Mouse (Mus musculus) midbrain, embryonic 16.5 days (tissue): Measurements from ENCODE around the gene Prkcd. TPM values are rescaled to one million over a fixed set of nuclear protein-coding genes. Genes with fewer than 3 reads are reported as not detected.

Experiments used
- ATAC-seq: fragments of 200-750 bp; cut with Nextera tagmentation; 2 replicates; pipeline ENCODE4 v1.8.0; 2017; ENCODE audit warnings: moderate TSS enrichment
- H3K27ac ChIP-seq: fragments of 300-500 bp; sonication (generic); 2 replicates; pipeline ENCODE4 v1.5.1; 2014; ENCODE audit warnings: mild to moderate bottlenecking, low read length, mixed read lengths
- H3K27me3 ChIP-seq: fragments of 300-500 bp; sonication (generic); 2 replicates; pipeline ENCODE4 v1.6.1; 2014; ENCODE audit warnings: low read depth, low read length, mixed read lengths; ENCODE audit not compliant: control insufficient read depth, insufficient read depth
- H3K36me3 ChIP-seq: fragments of 300-500 bp; sonication (generic); 2 replicates; pipeline ENCODE4 v1.6.1; 2014; ENCODE audit warnings: mild to moderate bottlenecking, low read length, moderate library complexity, mixed read lengths; ENCODE audit not compliant: control insufficient read depth, insufficient read depth
- H3K4me1 ChIP-seq: fragments of 300-500 bp; sonication (generic); 2 replicates; pipeline ENCODE4 v1.6.1; 2014; ENCODE audit warnings: mild to moderate bottlenecking, low read length, mixed read lengths; ENCODE audit not compliant: control insufficient read depth, insufficient read depth
- H3K4me2 ChIP-seq: fragments of 300-500 bp; sonication (generic); 2 replicates; pipeline ENCODE4 v1.6.1; 2014; ENCODE audit warnings: mild to moderate bottlenecking, low read length, mixed read lengths
- H3K4me3 ChIP-seq: fragments of 300-500 bp; sonication (generic); 2 replicates; pipeline ENCODE4 v1.5.1; 2014; ENCODE audit warnings: low read depth, mild to moderate bottlenecking, low read length, moderate library complexity, mixed read lengths
- H3K9ac ChIP-seq: fragments of 300-500 bp; sonication (generic); 2 replicates; pipeline ENCODE4 v1.6.1; 2014; ENCODE audit warnings: low read depth, low read length, mixed read lengths
- H3K9me3 ChIP-seq: fragments of 300-500 bp; sonication (generic); replicated peaks from 2 replicates; pipeline ENCODE4 v1.6.1; 2014; ENCODE audit warnings: mild to moderate bottlenecking, low read length, mixed read lengths; ENCODE audit not compliant: control insufficient read depth, poor library complexity, severe bottlenecking
- WGBS: fragments of 180-500 bp; shearing (Covaris S2); extraction: QIAGEN DNeasy Blood & Tissue Kit; methylation state at CpG from one replicate; pipeline ENCODE4 v1.1.7; 2014; 5-methylcytosine and 5-hydroxymethylcytosine counted together
- polyA plus RNA-seq: library from polyadenylated mRNA; unstranded; fragments of >200 nt; fragmentation: Nextera tagmentation; extraction: Ambion mirVana; gene quantifications from 2 replicates; pipeline ENCODE4 v1.2.1, GENCODE M21; 2015

Prkcd gene
- polyA plus RNA-seq, 1 experiment from 2014 or later = 15.4 TPM

GRCm38 (mm10) chr14:30618746-30619275 lies 7.2 kb downstream of the Prkcd start:
- no peak overlapping the region for H3K9ac ChIP-seq
- H3K27ac ChIP-seq = no peak overlapping the region
- no peaks in the 10 kb centered on the region for H3K27me3 ChIP-seq
- WGBS = 83% methylated on average over 2 of the region's 2 CpGs
- no peaks in the 10 kb centered on the region for H3K9me3 ChIP-seq
- no peak for ATAC-seq
- no peaks in the 10 kb centered on the region for H3K36me3 ChIP-seq
- no peak overlapping the region for H3K4me2 ChIP-seq
- H3K4me1 ChIP-seq = no peaks in the 10 kb centered on the region
- no peak overlapping the region for H3K4me3 ChIP-seq

- H3K9me3 ChIP-seq = no peaks in the 10 kb centered on the region
- H3K4me1 ChIP-seq = no peaks in the 10 kb centered on the region
- H3K4me2 ChIP-seq = no peak overlapping the region
- H3K27ac ChIP-seq = no peak overlapping the region
- no peak for ATAC-seq
- no peak overlapping the region for H3K4me3 ChIP-seq
- no peak overlapping the region for H3K9ac ChIP-seq
- H3K27me3 ChIP-seq = no peaks in the 10 kb centered on the region
- WGBS = 86% methylated on average over 2 of the region's 2 CpGs
- no peaks in the 10 kb centered on the region for H3K36me3 ChIP-seq
Observed at GRCm38 (mm10) chr14:30616751-30617150, 9.3 kb downstream of the Prkcd start.

DNA sequence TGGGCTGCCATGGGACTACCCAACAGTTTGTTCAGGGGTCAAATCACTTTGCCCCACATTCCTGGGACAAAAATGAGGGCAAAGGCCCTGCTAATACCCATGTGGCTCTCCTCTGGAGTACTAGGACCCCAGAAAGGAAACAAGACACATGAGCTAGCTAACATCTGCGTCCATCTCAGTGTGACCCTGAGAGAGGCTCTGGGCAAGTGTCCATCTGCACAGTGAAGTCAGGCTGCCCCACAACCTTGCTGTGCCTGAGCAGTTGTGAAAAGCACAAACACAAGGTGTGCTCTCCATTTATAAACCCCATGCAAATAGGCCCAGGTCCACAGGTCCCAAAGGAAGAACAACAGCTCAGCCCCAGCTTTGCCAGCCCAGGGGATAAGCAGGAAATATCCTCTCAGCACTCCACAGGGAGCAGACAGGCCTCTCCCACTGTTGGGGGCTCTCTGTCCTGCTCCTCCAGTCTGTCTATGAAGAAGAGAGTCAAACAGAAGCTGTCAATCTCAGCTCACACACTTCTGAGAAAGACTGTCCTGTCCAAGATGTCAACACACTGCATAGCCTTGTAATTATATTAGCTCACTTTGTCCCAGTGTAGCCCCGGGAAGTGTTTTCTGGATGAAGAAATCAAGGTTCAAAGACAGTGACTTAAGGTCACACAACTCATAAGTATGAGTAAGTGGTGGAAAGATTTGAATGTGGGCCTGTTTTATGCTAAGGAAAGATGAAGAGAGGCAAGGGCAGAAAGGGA lies 12.9 kb downstream of the Prkcd start:
- WGBS = 87% methylated on average over 2 of the region's 2 CpGs
- Histone ChIP-seq H3K4me3 (no peak overlapping the region), H3K9ac (no peak overlapping the region), H3K27me3 (no peaks in the 10 kb centered on the region), H3K4me2 (no peak overlapping the region), H3K27ac (no peak overlapping the region), H3K9me3 (no peaks in the 10 kb centered on the region), H3K36me3 (no peaks in the 10 kb centered on the region), H3K4me1 (no peaks in the 10 kb centered on the region)
- no peak for ATAC-seq

- H3K27ac ChIP-seq = no peak overlapping the region
- no peaks in the 10 kb centered on the region for H3K4me1 ChIP-seq
- no peak for ATAC-seq
- 18% methylated on average over 7 of the region's 7 CpGs for WGBS
- no peaks in the 10 kb centered on the region for H3K36me3 ChIP-seq
- H3K9ac ChIP-seq = no peak overlapping the region
- no peak overlapping the region for H3K4me2 ChIP-seq
- no peaks in the 10 kb centered on the region for H3K27me3 ChIP-seq
- H3K9me3 ChIP-seq = no peaks in the 10 kb centered on the region
- no peak overlapping the region for H3K4me3 ChIP-seq
Observed at GRCm38 (mm10) chr14:30612523-30612922, 13.5 kb downstream of the Prkcd start.

- Histone ChIP-seq H3K9ac (no peak overlapping the region), H3K4me2 (no peak overlapping the region), H3K36me3 (no peaks in the 10 kb centered on the region), H3K4me1 (no peaks in the 10 kb centered on the region), H3K9me3 (no peaks in the 10 kb centered on the region), H3K27me3 (no peaks in the 10 kb centered on the region), H3K4me3 (no peak overlapping the region), H3K27ac (no peak overlapping the region)
- WGBS = 93% methylated on average over 3 of the region's 3 CpGs
- no peak for ATAC-seq
Observed at GRCm38 (mm10) chr14:30610940-30611339, 15.1 kb downstream of the Prkcd start.

DNA sequence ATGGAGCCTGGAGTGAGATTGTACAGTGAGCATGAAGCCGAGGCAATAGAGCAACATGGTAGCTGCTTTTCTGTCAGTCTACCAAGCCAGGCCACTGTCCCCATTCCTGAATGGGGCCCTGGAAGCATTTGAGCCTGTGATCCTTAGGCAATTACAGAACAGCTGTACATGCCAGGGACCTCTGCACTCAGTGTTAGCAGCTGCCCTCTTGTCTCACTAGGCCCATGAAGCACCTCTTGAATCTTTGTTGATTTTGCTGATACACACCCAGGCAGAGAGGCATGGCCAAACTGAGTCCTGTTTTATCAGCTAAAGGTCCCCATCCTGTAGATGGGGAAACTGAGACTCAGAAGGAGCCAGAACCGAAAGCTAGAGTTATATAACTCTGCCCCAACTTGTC lies 15.7 kb downstream of the Prkcd start:
- Histone ChIP-seq H3K9ac (no peak overlapping the region), H3K27me3 (no peaks in the 10 kb centered on the region), H3K4me2 (no peak overlapping the region), H3K27ac (no peak overlapping the region), H3K36me3 (no peaks in the 10 kb centered on the region), H3K4me1 (no peaks in the 10 kb centered on the region), H3K9me3 (no peaks in the 10 kb centered on the region), H3K4me3 (no peak overlapping the region)
- WGBS = 84% methylated on average over 2 of the region's 2 CpGs
- no peak for ATAC-seq

GRCm38 (mm10) chr14:30609499-30609898 lies 16.5 kb downstream of the Prkcd start:
- H3K9me3 ChIP-seq = no peaks in the 10 kb centered on the region
- H3K4me1 ChIP-seq = no peaks in the 10 kb centered on the region
- no peak overlapping the region for H3K27ac ChIP-seq
- H3K9ac ChIP-seq = no peak overlapping the region
- no peaks in the 10 kb centered on the region for H3K36me3 ChIP-seq
- ATAC-seq = no peak
- no peak overlapping the region for H3K4me3 ChIP-seq
- 92% methylated on average over 3 of the region's 3 CpGs for WGBS
- no peak overlapping the region for H3K4me2 ChIP-seq
- no peaks in the 10 kb centered on the region for H3K27me3 ChIP-seq

DNA sequence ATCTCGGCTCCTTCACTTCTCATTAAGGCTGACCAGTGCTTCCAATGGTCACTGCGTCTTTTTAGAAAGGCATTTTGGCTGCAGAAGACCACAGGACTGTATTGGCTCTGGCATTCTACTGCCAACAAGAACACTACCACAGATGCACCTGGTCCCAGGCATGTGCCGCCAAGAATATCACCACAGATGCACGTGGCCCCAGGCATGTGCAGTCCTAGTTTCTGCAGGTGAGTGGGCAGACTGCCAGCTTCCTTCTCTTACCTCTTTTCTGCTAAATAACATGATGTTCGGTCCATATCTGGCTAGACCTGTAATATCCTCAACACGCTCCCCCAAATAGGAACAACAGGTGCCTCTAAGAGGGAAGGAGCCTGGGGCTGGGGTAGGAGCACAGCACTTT lies 17.8 kb downstream of the Prkcd start:
- Histone ChIP-seq H3K27ac (no peak overlapping the region), H3K9ac (no peak overlapping the region)
- WGBS = 91% methylated on average over 6 of the region's 6 CpGs

DNA sequence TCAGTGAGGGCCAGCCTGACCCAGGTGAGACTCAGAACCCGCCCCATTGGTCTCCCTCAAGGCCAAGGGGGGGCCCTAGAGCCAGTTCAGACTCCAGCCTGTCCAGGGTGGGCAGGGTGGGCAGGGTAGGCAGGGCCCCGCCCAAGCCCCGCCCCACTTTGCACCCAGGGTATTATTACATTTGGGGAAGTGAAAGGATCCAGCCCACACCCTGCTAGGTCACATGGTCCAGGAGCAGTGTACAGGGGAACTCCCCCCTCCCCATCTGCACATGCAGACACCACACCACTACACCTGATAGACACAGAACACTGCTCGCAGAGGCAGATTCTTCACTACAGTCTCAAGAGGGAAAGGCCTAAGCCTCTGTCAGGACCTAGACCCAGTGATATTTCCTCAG lies 18.3 kb downstream of the Prkcd start:
- ATAC-seq = no peak
- no peaks in the 10 kb centered on the region for H3K9me3 ChIP-seq

More for the DNA sequence above, 17.8 kb downstream of the Prkcd start:
- no peaks in the 10 kb centered on the region for H3K27me3 ChIP-seq
- no peaks in the 10 kb centered on the region for H3K9me3 ChIP-seq
- no peaks in the 10 kb centered on the region for H3K4me1 ChIP-seq
- H3K4me2 ChIP-seq = no peak overlapping the region
- ATAC-seq = no peak
- H3K4me3 ChIP-seq = no peak overlapping the region
- no peaks in the 10 kb centered on the region for H3K36me3 ChIP-seq

More for the DNA sequence above, 18.3 kb downstream of the Prkcd start:
- Histone ChIP-seq H3K9ac (no peak overlapping the region), H3K4me3 (no peak overlapping the region), H3K27me3 (no peaks in the 10 kb centered on the region), H3K36me3 (no peaks in the 10 kb centered on the region), H3K27ac (no peak overlapping the region), H3K4me2 (no peak overlapping the region), H3K4me1 (no peaks in the 10 kb centered on the region)
- 87% methylated on average over 4 of the region's 4 CpGs for WGBS
